Mouse (Mus musculus) hindbrain, embryonic 10.5 days (tissue): ENCODE measurements around the gene Zfp541. TPM values are rescaled to one million over a fixed set of nuclear protein-coding genes. Genes with fewer than 3 reads are reported as not detected.

ENCODE experiments used
- DNase-seq: peaks from one replicate; pipeline ENCODE4 v3.0.0-alpha.2; 2017; ENCODE audit warnings: low spot score
- H3K27ac ChIP-seq: fragments of 300-500 bp; sonication (generic); 2 replicates; pipeline ENCODE4 v1.5.1; 2016; ENCODE audit warnings: mild to moderate bottlenecking, moderate library complexity
- H3K27me3 ChIP-seq: fragments of 300-500 bp; sonication (generic); 2 replicates; pipeline ENCODE4 v1.6.1; 2016; ENCODE audit warnings: mild to moderate bottlenecking; ENCODE audit not compliant: poor library complexity, insufficient read depth, severe bottlenecking
- H3K36me3 ChIP-seq: fragments of 300-500 bp; sonication (generic); 2 replicates; pipeline ENCODE4 v1.6.1; 2016; ENCODE audit warnings: mild to moderate bottlenecking, moderate library complexity
- H3K4me1 ChIP-seq: fragments of 300-500 bp; sonication (generic); replicated peaks from 2 replicates; pipeline ENCODE4 v1.6.1; 2016; ENCODE audit warnings: mild to moderate bottlenecking
- H3K4me3 ChIP-seq: fragments of 300-500 bp; sonication (generic); 2 replicates; pipeline ENCODE4 v1.5.1; 2016; ENCODE audit warnings: mild to moderate bottlenecking, moderate library complexity
- H3K9me3 ChIP-seq: fragments of 300-500 bp; sonication (generic); 2 replicates; pipeline ENCODE4 v1.6.1; 2016; ENCODE audit warnings: mild to moderate bottlenecking, moderate library complexity
- WGBS: fragments of 180-500 bp; shearing (Covaris S2); methylation state at CpG from one replicate; pipeline ENCODE4 v1.1.7; 2016; 5-methylcytosine and 5-hydroxymethylcytosine counted together
- polyA plus RNA-seq: library from polyadenylated mRNA; unstranded; fragments of >200 nt; fragmentation: Nextera tagmentation; extraction: Ambion mirVana; gene quantifications from 2 replicates; pipeline ENCODE4 v1.2.1, GENCODE M21; 2016

Zfp541 gene
- polyA plus RNA-seq, 1 experiment from 2014 or later, result 0.04 TPM

- no peaks in the 10 kb centered on the region for H3K27me3 ChIP-seq
- peaks cover 36% of the 10 kb centered on the region for H3K4me1 ChIP-seq
- DNase-seq, result no peak
- 0 out of 2 replicates have a peak overlapping the region, but pooled peaks have one; percentile 67 for H3K27ac ChIP-seq
- 89% methylated on average over 5 of the region's 5 CpGs for WGBS
- H3K9me3 ChIP-seq, result no peaks in the 10 kb centered on the region
- H3K36me3 ChIP-seq, result peaks cover 61% of the 10 kb centered on the region
- H3K4me3 ChIP-seq, result no peak overlapping the region
These were observed 41.1 kb downstream of the Zfp541 start for GRCm38 (mm10) chr7:16102686-16103226.

GRCm38 (mm10) chr7:16103760-16104159, 42.1 kb downstream of the Zfp541 start:
- DNase-seq, result no peak
- H3K27ac ChIP-seq, result peak overlapping the region; percentile 42; the same call in 1 of the 2 replicates

DNA sequence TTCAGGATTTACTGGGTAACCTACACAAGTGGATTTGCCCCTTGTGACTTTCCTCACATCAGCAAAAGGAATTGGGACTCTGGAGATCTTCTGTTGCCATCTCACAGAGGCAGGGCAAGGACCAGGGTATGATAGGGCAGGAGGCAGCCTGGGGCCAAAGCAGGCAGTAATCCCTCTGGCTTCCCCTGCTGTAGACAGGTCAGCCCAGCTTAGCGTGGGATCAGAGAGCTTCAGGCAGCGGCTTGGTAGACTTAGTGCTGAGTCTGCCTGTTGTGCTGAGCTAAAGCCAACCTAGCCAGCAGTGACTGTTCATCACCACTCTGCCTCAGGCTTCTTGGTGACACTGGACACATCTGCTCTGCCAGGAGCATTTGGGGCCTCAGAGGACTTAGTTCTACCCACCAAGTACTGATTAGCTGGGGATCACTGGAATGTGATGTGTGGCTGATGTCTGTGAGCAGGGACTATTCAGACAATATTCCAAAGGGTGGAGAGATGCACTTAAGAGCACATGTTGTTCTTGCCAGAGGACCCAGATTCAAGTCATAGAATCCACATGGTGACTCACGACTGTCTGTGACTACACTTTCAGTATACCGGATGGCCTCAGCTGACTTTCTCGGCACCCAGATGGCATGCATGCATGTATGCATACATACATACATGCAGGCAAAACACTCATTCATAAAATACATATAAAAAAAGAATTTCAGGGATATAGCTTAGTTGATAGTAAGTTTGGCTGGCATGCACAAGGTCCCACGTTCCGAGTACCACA, 43.2 kb downstream of the Zfp541 start:
- peaks cover 24% of the 10 kb centered on the region for H3K4me1 ChIP-seq
- H3K4me3 ChIP-seq, result no peak overlapping the region
- H3K36me3 ChIP-seq, result peaks cover 82% of the 10 kb centered on the region
- no peaks in the 10 kb centered on the region for H3K27me3 ChIP-seq
- no peak for DNase-seq
- WGBS, result 92% methylated on average over 7 of the region's 7 CpGs
- H3K27ac ChIP-seq, result no peak overlapping the region; the same call in 1 of the 2 replicates
- H3K9me3 ChIP-seq, result no peaks in the 10 kb centered on the region

More at GRCm38 (mm10) chr7:16103760-16104159, 42.1 kb downstream of the Zfp541 start:
- no peak overlapping the region for H3K4me3 ChIP-seq
- no peaks in the 10 kb centered on the region for H3K27me3 ChIP-seq
- peaks cover 71% of the 10 kb centered on the region for H3K36me3 ChIP-seq
- H3K4me1 ChIP-seq, result peaks cover 34% of the 10 kb centered on the region
- no peaks in the 10 kb centered on the region for H3K9me3 ChIP-seq
- 80% methylated on average over 6 of the region's 6 CpGs for WGBS

DNA sequence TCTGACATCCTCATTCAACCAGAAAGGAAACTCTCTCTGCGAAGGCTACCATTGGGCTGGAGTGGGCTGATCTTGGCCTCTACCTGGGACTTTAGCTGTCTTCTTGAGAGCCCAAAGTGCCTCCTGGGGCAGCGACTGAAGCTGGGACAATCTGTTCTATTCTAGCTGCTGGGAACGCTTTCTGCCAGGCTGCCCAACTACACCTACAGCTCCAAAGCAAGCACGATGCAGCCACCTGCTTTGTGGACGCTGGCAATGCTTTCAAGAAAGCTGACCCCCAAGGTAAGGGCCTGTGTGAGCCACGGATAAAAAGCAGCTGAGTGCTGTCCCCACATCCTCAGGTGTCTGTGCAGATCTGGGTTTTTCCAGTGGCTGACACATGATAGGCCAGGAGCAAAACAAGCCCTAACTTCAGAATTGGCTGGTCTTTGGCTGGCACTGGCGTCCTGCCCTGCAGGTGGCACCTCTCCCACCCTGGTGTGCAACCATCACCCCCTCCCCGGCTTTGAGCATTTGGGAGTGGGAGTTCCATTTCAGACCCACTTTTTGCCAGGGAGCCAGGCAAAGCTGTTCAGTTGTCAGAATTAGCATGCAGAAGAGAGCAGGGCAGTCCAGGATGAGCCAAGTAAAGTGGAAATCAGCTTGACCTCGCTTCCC, 47.4 kb downstream of the Zfp541 start:
- H3K27ac ChIP-seq, result no peak overlapping the region
- H3K9me3 ChIP-seq, result no peaks in the 10 kb centered on the region
- no peak for DNase-seq
- no peaks in the 10 kb centered on the region for H3K27me3 ChIP-seq
- peaks cover 88% of the 10 kb centered on the region for H3K36me3 ChIP-seq
- 92% methylated on average over 9 of the region's 9 CpGs for WGBS
- H3K4me1 ChIP-seq, result 0 out of 2 replicates have a peak, but pooled peaks cover 4% of the 10 kb centered on the region
- no peak overlapping the region for H3K4me3 ChIP-seq

DNA sequence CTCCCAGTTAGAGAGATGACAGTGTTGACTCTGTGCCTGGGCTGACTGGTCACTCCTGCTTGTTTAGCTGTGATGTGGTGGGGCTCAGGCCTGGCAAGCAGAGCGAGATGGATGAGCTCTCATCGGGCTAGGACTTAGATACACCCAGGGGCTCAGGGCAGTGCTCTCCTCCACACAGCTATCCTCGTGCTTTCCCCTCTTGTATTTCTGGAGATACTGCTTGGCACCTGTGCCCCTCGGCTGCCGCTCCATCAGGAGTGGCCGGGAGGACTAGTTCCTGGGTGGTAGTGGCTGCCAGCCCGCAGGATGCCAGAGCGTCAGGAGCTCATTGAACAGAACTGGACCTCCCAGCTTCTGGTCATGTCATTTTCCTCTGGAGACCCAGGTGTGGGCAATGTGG, 48.5 kb downstream of the Zfp541 start:
- 96% methylated on average over 8 of the region's 8 CpGs for WGBS
- Histone ChIP-seq H3K27me3 (no peaks in the 10 kb centered on the region), H3K4me3 (no peak overlapping the region), H3K9me3 (no peaks in the 10 kb centered on the region), H3K27ac (no peak overlapping the region), H3K36me3 (peaks cover 89% of the 10 kb centered on the region), H3K4me1 (no peaks in the 10 kb centered on the region)
- no peak for DNase-seq

GRCm38 (mm10) chr7:16111284-16112090, 49.9 kb downstream of the Zfp541 start:
- no peak overlapping the region for H3K4me3 ChIP-seq
- H3K36me3 ChIP-seq, result peaks cover 96% of the 10 kb centered on the region
- H3K27ac ChIP-seq, result no peak overlapping the region
- WGBS, result 91% methylated on average over 7 of the region's 7 CpGs
- no peaks in the 10 kb centered on the region for H3K27me3 ChIP-seq
- H3K9me3 ChIP-seq, result no peaks in the 10 kb centered on the region
- no peak for DNase-seq
- no peaks in the 10 kb centered on the region for H3K4me1 ChIP-seq

- H3K27me3 ChIP-seq, result no peaks in the 10 kb centered on the region
- H3K4me1 ChIP-seq, result peaks cover 18% of the 10 kb centered on the region
- WGBS, result 92% methylated on average over 7 of the region's 7 CpGs
- no peak for DNase-seq
- no peaks in the 10 kb centered on the region for H3K9me3 ChIP-seq
- peaks cover 66% of the 10 kb centered on the region for H3K36me3 ChIP-seq
- no peak overlapping the region for H3K4me3 ChIP-seq
- H3K27ac ChIP-seq, result no peak overlapping the region
These were observed 54.8 kb downstream of the Zfp541 start for GRCm38 (mm10) chr7:16116418-16116817.

DNA sequence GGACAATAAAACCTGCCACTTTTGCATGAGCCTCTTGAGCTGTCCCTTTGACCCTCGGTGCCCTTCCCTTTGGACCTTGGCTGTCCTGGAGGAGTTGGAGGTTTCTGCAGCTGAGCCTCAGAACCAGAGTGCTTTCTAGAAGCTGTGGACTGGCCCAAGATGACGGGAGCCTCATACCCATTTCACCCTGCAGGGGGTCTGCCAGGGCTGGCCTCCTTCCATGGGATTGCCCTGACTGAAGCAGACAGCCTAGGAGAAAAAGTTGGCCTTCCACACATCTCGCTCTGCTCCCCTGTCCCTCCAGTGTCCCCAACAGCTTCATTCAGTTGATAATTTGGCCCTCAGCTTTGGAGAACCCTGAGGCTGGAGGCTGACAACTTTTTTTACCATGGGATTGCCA, 55.5 kb downstream of the Zfp541 start:
- no peak overlapping the region for H3K27ac ChIP-seq
- WGBS, result 88% methylated on average over 3 of the region's 3 CpGs
- no peaks in the 10 kb centered on the region for H3K27me3 ChIP-seq

DNA sequence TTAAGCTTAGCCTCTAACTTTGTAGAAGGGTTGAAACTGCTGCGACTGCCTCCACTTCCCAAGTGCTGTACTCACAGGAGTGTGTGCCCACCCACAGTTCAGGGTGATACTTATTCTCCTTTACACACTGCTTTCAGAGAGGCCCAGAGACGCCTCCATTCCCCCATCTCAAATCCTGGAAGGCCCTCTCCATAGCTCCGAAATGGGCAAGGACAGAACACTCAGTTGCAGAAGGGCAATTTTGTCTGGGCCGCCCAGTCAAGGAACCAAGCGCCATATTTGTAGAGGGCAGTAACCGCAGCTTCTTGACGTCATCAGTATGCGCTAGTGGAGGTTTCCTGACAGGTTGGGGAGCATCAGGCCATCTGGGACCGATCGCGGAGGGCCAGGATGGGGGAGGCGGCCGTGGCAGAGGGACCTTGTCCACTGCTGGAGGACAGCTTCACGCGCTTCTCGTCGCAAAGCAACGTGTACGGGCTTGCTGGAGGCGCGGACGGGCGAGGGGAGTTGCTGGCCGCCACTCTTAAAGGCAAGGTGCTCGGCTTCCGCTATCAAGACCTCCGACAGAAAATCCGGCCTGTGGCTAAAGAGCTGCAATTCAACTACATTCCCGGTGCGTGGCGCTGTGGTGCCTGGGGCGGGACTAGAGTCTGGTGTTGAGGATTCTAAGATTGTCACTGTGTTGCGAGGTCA, 58.1 kb downstream of the Zfp541 start, which contains the start of gene Kptn:
Gene Kptn (plus strand): TSS at position 327 of the 693 bp plus-strand sequence.
- peak within 1 kb of the TSS; percentile 95 for H3K27ac ChIP-seq
- peak; percentile 92 for DNase-seq
- no peaks in the 10 kb centered on the region for H3K9me3 ChIP-seq
- 1% methylated on average over 33 of the region's 33 CpGs for WGBS
- no peaks in the 10 kb centered on the region for H3K27me3 ChIP-seq
- peaks cover 18% of the 10 kb centered on the region for H3K4me1 ChIP-seq
- H3K4me3 ChIP-seq, result peak within 1 kb of the TSS; percentile 66
- peaks cover 46% of the 10 kb centered on the region for H3K36me3 ChIP-seq

More for the DNA sequence above, 55.5 kb downstream of the Zfp541 start:
- Histone ChIP-seq H3K9me3 (no peaks in the 10 kb centered on the region), H3K36me3 (peaks cover 60% of the 10 kb centered on the region), H3K4me3 (no peak overlapping the region), H3K4me1 (peaks cover 18% of the 10 kb centered on the region)
- no peak for DNase-seq

GRCm38 (mm10) chr7:16120262-16120600, 58.6 kb downstream of the Zfp541 start:
- Histone ChIP-seq H3K4me3 (peak overlapping the region; percentile 66), H3K36me3 (peaks cover 41% of the 10 kb centered on the region), H3K27me3 (no peaks in the 10 kb centered on the region), H3K4me1 (peaks cover 18% of the 10 kb centered on the region), H3K27ac (peak overlapping the region; percentile 95; the same call in 1 of the 2 replicates), H3K9me3 (no peaks in the 10 kb centered on the region)
- DNase-seq, result no peak
- 56% methylated on average over 9 of the region's 9 CpGs for WGBS

- H3K4me1 ChIP-seq, result peaks cover 21% of the 10 kb centered on the region
- no peaks in the 10 kb centered on the region for H3K9me3 ChIP-seq
- no peak overlapping the region for H3K27ac ChIP-seq
- no peak for DNase-seq
- H3K27me3 ChIP-seq, result peaks cover under 1% of the 10 kb centered on the region; the same call in 1 of the 2 replicates
- H3K4me3 ChIP-seq, result no peak overlapping the region
- 78% methylated on average over 9 of the region's 9 CpGs for WGBS
- peaks cover 17% of the 10 kb centered on the region for H3K36me3 ChIP-seq
These were observed 64.2 kb downstream of the Zfp541 start for GRCm38 (mm10) chr7:16125829-16126228.

GRCm38 (mm10) chr7:16128344-16128743, 66.7 kb downstream of the Zfp541 start:
- H3K9me3 ChIP-seq, result no peaks in the 10 kb centered on the region
- 85% methylated on average over 6 of the region's 6 CpGs for WGBS
- peaks cover 17% of the 10 kb centered on the region for H3K36me3 ChIP-seq
- peaks cover 43% of the 10 kb centered on the region for H3K4me1 ChIP-seq
- H3K27me3 ChIP-seq, result peaks cover 11% of the 10 kb centered on the region; the same call in 1 of the 2 replicates
- no peak for DNase-seq
- no peak overlapping the region for H3K4me3 ChIP-seq
- no peak overlapping the region for H3K27ac ChIP-seq
